Mouse (Mus musculus) monocyte, adult 2 months (primary cell): ENCODE measurements around the gene Neil1.

ENCODE experiments used
- DNase-seq, 2 experiments: peaks; one replicate each; pipeline ENCODE4 v3.0.0; 2022; ENCODE audit warnings: low spot score in 2 of 2, low read depth in 1 of 2

Gene Neil1

GRCm38 (mm10) chr9:57148144-57148878 is at the start of gene Neil1:
Neil1 (minus strand) TSS chr9:57148305.
- peak; percentile 87 to 90 for DNase-seq

GRCm38 (mm10) chr9:57197414-57197813 is 49.3 kb upstream of the Neil1 start:
- no peak for DNase-seq

DNA sequence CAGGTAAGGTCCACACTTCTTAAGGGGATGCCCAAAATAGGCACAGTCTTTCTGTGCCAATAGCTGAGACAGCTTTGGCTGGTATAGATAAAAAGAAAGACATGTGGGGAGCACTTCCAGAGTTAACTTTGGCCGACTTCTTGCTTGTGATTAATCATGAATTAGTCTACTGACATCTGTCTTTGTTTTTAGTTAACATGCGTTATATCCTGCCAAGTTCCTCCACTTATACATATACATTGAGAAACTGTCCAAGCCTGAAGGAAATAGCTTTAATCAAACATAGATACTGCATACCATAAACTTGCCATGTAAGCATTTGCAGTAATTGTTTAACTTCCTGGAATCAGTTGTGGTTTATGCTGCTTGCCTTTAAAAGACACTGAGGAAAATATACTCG is 48.6 kb upstream of the Neil1 start:
- no peak for DNase-seq

GRCm38 (mm10) chr9:57168411-57168810 is 20.3 kb upstream of the Neil1 start:
- no peak for DNase-seq

- DNase-seq = no peak
Measured at GRCm38 (mm10) chr9:57166173-57166572, 18.1 kb upstream of the Neil1 start.

- no peak for DNase-seq
Measured at GRCm38 (mm10) chr9:57163137-57163536, 15.0 kb upstream of the Neil1 start.

DNA sequence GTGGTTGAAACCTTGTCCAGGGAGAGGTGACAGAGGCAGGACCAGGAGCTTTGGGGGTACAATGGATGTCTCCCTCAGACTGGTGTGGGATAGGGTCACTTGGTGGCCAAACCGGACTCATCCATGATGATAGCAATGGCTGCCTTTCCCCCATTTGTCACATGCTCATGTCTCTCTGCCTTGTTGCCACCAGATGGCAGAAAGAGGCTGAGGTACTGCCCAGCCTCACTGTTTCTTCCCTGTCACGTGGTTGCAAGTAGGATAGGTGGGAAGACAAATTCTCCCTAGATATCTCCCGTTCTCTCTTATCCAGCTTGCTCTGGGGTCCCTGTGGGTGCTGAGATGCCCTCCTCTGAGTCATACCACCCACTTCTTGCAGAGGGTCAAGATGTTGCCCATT is 14.4 kb upstream of the Neil1 start:
- no peak for DNase-seq

GRCm38 (mm10) chr9:57158506-57158905 is 10.4 kb upstream of the Neil1 start:
- no peak for DNase-seq

GRCm38 (mm10) chr9:57158013-57158470 is 9.9 kb upstream of the Neil1 start, which contains the start of gene Commd4:
Commd4 (minus strand) TSS chr9:57158331.
- peak; percentile 45 to 66 for DNase-seq

DNA sequence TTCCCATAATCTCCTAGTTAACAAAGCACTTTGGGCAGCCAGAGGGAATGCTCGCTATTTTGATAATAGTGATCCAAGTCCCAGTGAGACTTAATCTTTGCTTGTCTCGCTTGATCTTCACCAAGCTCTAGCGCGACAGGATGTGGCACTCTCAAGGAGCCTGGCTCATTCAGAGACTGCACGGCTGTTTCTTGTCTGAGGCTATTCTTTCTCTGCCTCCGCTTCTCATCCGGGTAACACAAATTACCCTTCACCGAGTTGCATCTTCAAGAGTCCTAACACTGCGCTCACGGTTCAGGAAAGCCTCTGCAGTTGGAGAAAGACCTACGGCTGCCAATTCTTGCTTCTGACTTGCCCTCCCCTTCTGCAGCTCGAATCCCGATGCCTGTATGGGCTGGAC is 9.4 kb upstream of the Neil1 start:
- no peak for DNase-seq

GRCm38 (mm10) chr9:57156823-57157222 is 8.7 kb upstream of the Neil1 start:
- DNase-seq = no peak

DNA sequence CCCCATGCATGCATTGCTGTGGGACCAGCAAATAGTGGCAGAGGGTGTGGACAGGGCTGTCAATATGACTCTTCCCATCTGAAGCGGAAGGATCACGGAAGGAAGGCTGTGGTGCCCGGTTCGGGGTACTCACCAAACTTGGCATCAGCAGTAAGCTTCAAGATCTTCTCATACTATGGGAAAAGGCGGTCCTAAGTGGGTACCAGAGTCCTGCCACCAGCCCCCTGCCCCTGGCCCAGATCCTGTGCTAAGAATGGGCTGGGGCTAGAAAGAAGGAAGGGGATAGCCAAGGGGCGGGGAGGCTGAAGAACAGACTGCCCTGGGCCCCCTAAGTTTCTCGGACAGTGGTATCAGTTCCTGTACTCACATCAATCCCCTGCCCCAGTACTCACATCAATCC is 8.3 kb upstream of the Neil1 start:
- DNase-seq = no peak

GRCm38 (mm10) chr9:57152331-57152730 is 4.2 kb upstream of the Neil1 start:
- DNase-seq = no peak

GRCm38 (mm10) chr9:57150192-57150591 is 2.1 kb upstream of the Neil1 start:
- no peak for DNase-seq

GRCm38 (mm10) chr9:57149021-57149420 is 916 bp upstream of the Neil1 start:
- DNase-seq = no peak

DNA sequence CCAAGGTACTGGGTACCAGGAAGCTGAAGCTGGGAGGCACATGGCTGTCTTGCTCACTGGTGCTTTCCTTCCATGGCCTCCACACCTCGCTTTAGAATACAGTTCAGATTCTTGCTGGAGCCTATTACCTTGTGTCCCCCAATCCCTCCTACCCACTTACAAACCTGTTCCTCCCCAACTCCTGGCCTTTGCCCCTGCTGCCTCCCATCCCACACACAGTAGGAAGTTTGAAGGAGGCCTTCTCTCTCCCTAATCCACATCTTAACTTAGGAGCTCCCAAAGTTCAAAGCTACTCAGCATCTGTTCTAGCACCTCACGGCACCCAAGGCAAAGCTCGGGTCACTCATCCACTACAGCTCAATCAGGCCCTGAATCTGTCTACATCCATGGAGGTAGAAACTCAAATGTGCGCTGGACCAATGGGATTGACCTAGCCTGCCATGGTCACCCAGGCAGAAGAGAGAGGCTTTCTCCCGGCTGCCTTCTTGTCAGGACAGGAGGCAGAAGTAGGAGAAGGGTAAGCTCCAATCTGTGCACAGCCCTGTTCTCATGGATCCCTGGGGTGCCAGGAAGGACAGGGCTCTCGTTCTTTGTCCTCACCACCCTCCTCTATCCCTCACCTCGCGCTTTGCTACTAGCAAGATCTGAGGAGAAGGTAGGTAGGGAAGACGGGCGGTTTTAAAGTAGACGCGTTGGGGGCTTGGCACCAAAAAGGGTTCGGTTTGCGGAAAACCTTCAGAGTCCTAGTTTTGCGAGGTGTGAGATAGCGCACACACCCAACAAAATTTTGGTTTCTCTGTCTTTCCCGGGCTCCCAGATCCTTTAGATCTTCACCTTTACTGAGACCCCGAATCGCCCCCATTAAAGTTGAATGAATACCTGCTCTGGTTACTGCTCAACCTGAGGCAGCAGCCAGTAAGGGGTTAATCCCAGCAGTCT is 631 bp downstream of the Neil1 start:
- no peak for DNase-seq

DNA sequence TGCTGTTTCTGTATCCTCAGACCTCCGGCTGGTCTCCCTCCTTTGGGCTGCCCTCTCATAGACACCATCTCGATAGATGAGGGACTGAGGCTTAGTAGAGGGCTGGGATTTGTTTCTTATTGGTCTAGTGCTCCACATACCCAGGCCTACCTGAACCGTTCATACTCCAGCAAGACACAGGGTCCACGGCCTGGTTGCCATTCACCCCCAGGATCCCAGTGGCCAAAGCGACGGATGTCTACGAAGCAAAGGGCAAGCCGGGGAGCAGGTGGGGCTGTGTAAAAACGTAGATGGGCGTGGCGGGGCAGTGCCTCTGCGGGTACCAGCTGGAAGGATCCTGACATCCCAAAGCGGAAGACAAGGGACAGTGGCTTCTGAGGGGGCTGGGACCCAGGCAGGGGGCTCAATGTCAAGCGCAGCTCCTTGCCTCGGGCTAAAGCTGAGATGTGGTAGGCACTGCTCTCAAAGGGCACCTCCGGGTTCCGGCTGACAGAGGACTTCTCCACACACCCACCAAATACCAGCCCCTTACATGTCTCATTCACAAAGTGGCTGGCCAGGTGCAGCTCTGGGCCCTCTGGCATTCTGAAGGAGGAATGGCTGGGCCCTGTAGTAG is 1.5 kb downstream of the Neil1 start:
- DNase-seq = no peak

GRCm38 (mm10) chr9:57144830-57145229 is 3.3 kb downstream of the Neil1 start:
- no peak for DNase-seq

DNA sequence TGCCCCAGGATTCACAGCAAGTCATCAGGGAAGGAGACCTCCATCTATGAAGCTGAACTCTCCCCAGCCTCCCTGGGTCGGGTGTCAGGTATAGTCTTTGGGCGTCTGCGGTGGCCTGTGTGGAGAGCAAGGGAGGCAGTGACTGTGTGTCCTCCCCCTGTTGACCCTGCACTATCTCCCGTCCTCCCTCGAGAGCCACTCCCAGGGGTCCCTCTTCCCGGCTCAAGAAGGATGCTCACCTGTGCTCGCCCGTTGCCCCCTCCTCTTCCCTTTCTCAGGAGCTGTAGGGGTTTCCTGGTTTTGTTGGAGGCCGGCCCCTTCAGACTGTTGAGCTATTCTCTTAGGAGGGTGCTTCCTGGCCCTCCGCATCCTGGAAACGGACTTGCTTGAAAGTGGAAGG is 4.9 kb downstream of the Neil1 start:
- DNase-seq = no peak

- DNase-seq = no peak
Measured at GRCm38 (mm10) chr9:57141417-57142353, 6.4 kb downstream of the Neil1 start.

DNA sequence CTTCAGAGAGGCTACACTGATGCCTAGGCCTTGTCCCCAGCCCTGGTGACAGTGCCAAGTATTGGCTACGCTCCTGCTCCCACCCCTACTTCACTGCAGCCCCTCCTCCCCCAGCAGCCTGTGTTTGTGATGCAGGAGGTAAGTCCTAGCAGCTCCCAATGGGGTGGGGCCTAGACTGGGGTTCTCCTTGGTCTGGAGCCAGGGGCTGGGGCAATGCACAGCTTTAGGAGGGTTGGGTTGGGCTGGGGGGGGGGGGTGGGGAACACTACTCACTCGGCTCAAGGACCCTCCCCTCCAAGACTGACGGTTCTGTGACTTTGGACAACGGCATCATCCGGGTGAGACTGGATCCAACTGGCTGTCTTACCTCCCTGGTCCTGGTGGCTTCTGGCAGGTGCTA is 8.5 kb downstream of the Neil1 start:
- no peak for DNase-seq
